Mouse (Mus musculus) c-Kit-positive CD71-negative TER-119-negative erythroid progenitor cells, embryonic 14.5 days (primary cell): Measurements from ENCODE around the gene Hmg20b.

Experiments
- DNase-seq: peaks from one replicate; pipeline ENCODE4 v3.0.0-alpha.2; 2013; ENCODE audit warnings: low read depth

Hmg20b gene

GRCm38 (mm10) chr10:81326858-81327257 is 23.4 kb downstream of the Hmg20b start:
- no peak for DNase-seq

DNA sequence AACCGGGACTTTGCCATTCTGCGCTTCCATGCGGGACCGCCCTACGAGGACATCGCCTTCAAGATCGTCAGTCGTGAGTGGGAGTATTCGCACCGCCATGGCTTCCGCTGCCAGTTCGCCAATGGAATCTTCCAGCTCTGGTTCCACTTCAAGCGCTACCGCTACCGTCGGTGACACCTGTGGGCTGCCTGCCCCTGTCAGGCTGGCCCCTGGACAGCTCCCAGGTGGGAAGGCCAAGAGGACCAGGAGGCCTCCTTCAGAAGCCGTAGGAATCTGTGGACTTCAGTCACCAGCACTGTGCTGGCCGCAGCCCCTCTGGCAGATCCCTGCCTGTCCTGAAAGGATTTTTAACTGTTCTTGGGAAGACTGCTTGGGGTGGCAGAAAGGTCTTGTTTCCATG is 24.5 kb downstream of the Hmg20b start:
- no peak for DNase-seq

DNA sequence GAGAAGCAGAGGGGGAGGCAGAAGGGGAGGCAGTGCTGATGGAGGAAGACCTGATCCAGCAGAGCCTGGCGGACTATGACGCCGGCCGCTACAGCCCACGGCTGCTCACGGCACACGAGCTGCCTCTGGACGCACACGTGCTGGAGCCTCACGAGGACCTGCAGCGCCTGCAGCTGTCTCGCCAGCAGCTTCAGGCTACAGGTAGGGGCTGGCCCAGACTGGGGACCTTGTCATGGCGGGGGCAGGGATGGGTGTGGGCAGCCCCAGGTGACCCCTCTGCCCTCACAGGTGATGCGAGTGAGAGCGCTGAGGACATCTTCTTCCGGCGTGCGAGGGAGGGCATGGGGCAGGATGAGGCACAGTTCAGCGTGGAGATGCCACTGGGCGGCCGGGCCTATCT is 25.1 kb downstream of the Hmg20b start:
- no peak for DNase-seq

DNA sequence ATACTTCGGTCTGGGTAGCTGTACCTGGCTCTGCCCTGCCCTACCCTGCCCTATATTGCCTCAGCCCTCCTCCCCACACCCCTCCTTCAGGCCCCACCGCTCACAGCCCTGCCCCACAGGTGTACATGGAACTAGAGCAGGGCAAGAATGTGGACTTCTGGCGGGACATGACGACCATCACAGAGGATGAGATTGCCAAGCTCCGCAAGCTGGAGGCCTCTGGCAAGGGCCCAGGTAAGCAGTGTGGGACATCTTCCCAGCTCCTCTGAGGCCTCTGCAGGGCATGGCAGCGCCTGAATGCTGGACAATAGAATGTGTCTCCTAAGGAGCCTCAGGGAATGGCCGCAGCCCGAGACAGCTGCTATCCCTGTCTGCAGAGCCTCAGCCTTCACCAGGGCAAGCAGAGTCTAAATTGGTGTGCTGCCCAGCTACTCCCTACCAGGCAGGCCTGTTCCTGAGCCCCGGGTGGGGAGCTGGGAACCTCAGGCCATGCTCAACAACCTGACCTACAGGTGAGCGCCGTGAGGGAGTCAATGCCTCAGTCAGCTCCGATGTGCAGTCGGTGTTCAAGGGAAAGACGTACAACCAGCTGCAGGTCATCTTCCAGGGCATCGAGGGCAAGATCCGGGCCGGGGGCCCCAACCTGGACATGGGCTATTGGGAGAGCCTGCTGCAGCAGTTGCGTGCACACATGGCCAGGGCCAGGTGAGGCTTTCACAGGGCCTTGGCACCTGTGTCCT is 26.3 kb downstream of the Hmg20b start:
- DNase-seq, result no peak

GRCm38 (mm10) chr10:81323141-81323775 is 27.0 kb downstream of the Hmg20b start:
- DNase-seq, result no peak

GRCm38 (mm10) chr10:81322444-81322843 is 27.8 kb downstream of the Hmg20b start:
- no peak for DNase-seq

- no peak for DNase-seq
These were observed 28.8 kb downstream of the Hmg20b start for GRCm38 (mm10) chr10:81321436-81321835.

- DNase-seq, result peak; percentile 100
These were observed 29.5 kb downstream of the Hmg20b start, which contains the start of gene Cactin for GRCm38 (mm10) chr10:81320550-81321347. Gene Cactin, plus strand, starts transcription at chr10:81321103.

GRCm38 (mm10) chr10:81319741-81320549 is 30.3 kb downstream of the Hmg20b start:
- peak; percentile 100 for DNase-seq

DNA sequence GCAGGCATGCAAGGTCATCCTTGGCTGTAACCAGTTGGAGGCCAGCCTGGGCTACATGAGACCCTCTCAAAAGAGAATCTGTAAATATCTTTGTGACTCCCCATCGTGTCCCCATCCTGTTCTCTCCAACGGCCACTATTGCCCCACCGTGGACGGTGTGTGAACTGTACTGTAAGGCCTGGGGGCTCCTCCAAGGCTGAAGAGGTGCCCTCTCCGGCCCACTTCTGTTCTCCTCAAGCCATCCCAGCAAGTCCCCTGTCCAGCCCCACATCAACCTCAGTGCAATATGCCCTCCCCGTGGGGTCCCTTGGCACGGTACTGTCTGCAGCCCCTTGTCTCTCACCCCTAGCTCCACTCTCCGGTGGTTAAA is 31.0 kb downstream of the Hmg20b start:
- DNase-seq, result no peak

DNA sequence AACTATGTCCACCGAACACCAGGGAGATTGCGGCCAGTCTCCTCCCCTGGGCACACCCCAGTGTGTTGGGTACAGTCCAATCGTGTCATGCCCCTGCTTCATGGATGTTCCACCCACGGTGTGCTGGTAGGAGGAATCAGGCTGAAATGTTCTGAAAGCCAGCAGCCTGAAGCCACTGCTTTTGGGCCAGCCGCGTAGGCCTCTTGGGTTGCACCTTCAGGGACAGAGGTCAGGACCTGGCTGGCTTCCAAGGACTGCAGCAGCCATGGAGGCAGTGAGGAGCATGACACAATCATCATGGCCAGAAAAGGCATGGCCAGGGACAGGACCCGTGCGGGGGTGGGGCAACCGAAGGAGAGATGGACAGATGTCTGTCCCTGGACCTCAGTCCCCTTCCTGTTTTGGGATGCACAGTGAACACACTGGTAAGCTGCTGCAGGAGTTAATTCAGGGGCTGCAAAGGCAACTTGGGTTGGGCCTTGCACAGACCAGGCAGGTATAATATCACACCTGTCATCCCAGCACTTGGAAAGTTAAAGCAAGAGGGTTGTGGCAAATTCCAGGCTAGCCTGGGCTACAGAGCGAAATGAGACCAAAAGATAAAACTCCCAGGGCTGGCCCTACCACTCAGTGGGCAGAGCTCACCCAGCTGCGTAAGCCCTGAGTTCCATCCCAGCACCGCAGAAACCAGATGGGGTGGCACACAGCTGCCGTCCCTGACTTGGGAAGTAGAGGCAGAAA is 31.5 kb downstream of the Hmg20b start:
- no peak for DNase-seq

DNA sequence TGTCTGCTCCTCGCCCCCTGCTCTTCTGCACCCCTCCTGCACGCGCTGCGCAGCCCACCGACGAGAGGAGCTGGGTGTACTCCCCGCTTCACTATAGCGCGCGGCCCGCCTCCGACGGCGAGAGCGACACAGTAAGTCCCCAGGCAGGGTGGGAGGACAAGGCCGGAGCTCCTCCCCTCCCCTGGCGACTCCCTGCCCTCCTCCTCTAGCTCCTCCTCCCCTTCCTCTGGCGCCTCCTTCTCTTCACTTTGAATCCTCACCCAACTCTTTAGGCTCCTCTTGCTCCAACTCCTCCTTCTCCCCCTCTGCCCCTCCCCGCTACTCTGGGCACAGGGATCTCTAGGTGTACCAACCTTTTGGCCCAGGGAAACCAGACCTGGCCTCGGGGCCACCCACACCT is 33.0 kb downstream of the Hmg20b start:
- DNase-seq, result no peak

GRCm38 (mm10) chr10:81316338-81317060 is 33.8 kb downstream of the Hmg20b start:
- no peak for DNase-seq

- no peak for DNase-seq
These were observed 34.7 kb downstream of the Hmg20b start for GRCm38 (mm10) chr10:81315587-81315986.

DNA sequence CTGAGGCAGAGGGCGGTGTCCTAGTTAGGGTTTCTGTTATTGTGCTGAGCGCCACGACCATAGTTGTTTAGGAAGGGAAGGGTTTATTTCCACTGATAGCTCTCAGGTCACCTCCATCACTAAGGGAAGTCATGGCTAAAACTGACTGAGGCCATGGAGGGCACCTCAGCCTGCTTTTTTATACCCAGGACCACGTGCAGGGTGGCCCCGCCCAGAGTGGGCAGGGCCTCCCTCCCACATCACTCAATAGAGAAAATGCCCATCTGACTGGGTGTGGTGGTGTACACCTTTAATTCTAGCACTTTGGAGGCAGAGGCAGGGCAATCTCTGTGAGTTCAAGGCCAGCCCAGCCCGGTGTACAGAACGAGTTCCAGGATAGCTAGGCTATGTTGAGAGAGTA is 36.1 kb downstream of the Hmg20b start:
- DNase-seq, result no peak

DNA sequence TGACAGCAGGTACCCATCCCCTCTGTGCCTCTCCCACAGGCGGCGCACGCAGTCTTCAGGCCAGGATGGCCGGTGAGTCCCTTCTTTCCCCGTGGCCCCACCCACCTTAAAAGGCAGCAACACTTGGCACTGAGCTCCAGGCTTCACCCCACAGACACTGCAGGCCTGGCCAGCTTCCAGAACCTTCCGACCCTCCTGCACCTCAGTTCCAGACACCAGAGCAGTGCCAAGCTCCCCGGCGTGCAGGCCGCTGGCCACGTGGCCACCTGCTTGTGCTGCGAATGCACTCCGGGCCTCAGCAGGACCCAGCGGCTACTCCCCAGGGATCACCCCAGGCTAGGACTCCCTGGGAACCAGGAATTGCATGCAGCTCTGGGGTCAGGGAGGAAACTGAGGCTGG is 36.7 kb downstream of the Hmg20b start:
- no peak for DNase-seq

- DNase-seq, result no peak
These were observed 40.7 kb downstream of the Hmg20b start for GRCm38 (mm10) chr10:81309571-81309970.

GRCm38 (mm10) chr10:81306837-81307682 is 43.2 kb downstream of the Hmg20b start:
- no peak for DNase-seq

DNA sequence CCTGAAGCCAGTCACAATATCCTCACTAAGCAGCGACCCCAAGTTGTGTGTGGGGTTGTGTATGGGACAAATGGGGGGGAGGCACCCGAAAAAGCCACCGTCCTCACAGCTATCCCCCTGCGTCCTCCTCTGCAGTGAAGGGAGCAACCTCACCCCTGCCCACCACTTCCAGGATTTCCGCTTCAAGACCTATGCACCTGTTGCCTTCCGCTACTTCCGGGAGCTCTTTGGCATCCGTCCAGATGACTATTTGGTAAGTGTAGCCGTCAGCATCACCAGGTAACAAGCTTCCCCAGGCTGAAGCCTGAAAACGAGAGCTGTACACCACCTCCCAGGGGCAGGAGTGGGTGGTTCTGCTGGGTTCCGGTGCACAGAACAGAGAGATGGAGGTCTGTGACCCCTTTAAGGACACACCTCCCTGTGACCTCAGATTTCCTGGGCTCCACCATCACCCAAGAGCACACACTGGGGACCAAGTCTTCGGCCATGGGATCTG is 44.1 kb downstream of the Hmg20b start:
- DNase-seq, result no peak

- DNase-seq, result no peak
These were observed 44.6 kb downstream of the Hmg20b start for GRCm38 (mm10) chr10:81305663-81306062.
